Mouse (Mus musculus) embryonic fibroblast, embryonic 13.5 days (primary cell): ENCODE measurements at regions not wholly inside any gene's neighbourhood (a gene's known extent, or its start where the extent isn't known, plus 50 kb on each side); places are given as distances from the start of the nearest gene placed in this dataset.

Source experiments
- CTCF ChIP-seq: IDR thresholded peaks from 2 replicates; pipeline ENCODE4 v1.5.1; 2011; ENCODE audit warnings: mild to moderate bottlenecking, control low read depth, low read length, moderate library complexity, borderline replicate concordance; ENCODE audit not compliant: insufficient read depth
- POLR2A ChIP-seq: IDR thresholded peaks from 2 replicates; pipeline ENCODE4 v1.6.1; 2011; ENCODE audit warnings: low read depth, mild to moderate bottlenecking, control low read depth, low read length, moderate library complexity

GRCm38 (mm10) chr6:39260480-39260879 is 53.9 kb upstream of the Kdm7a start:
- TF ChIP-seq CTCF (no peak), POLR2A (no peak)
